Mouse (Mus musculus) embryonic facial prominence, embryonic 11.5 days (tissue): ENCODE results near the gene Ssh1. TPM values are rescaled to one million over a fixed set of nuclear protein-coding genes. Genes with fewer than 3 reads are reported as not detected.

Experiments used
- ATAC-seq: fragments of 200-750 bp; cut with Nextera tagmentation; replicated peaks from 2 replicates; pipeline ENCODE4 v1.8.0; 2017; ENCODE audit warnings: low read depth; ENCODE audit not compliant: insufficient number of reproducible peaks, low FRiP score, low TSS enrichment
- DNase-seq: peaks from one replicate; pipeline ENCODE4 v3.0.0-alpha.2; 2015; ENCODE audit warnings: low spot score
- H3K27ac ChIP-seq: fragments of 300-500 bp; sonication (generic); replicated peaks from 2 replicates; pipeline ENCODE4 v1.5.1; 2014; ENCODE audit warnings: mild to moderate bottlenecking, low read depth, low read length, control low read depth
- H3K27me3 ChIP-seq: fragments of 300-500 bp; sonication (generic); 2 replicates; pipeline ENCODE4 v1.6.1; 2014; ENCODE audit warnings: mild to moderate bottlenecking, low read length, moderate library complexity, mixed read lengths; ENCODE audit not compliant: control insufficient read depth, insufficient read depth
- H3K36me3 ChIP-seq: fragments of 300-500 bp; sonication (generic); replicated peaks from 2 replicates; pipeline ENCODE4 v1.6.1; 2014; ENCODE audit warnings: low read depth, mild to moderate bottlenecking, low read length, moderate library complexity, mixed read lengths; ENCODE audit not compliant: control insufficient read depth, insufficient read depth
- H3K4me1 ChIP-seq: fragments of 300-500 bp; sonication (generic); 2 replicates; pipeline ENCODE4 v1.6.1; 2014; ENCODE audit warnings: low read length, mixed read lengths; ENCODE audit not compliant: control insufficient read depth, insufficient read depth
- H3K4me2 ChIP-seq: fragments of 300-500 bp; sonication (generic); 2 replicates; pipeline ENCODE4 v1.6.1; 2014; ENCODE audit warnings: low read depth, mild to moderate bottlenecking, control low read depth, low read length, moderate library complexity
- H3K4me3 ChIP-seq: fragments of 300-500 bp; sonication (generic); 2 replicates; pipeline ENCODE4 v1.5.1; 2014; ENCODE audit warnings: low read depth, low read length, control low read depth
- H3K9ac ChIP-seq: fragments of 300-500 bp; sonication (generic); replicated peaks from 2 replicates; pipeline ENCODE4 v1.6.1; 2014; ENCODE audit warnings: mild to moderate bottlenecking, control low read depth, low read length
- H3K9me3 ChIP-seq: fragments of 300-500 bp; sonication (generic); replicated peaks from 2 replicates; pipeline ENCODE4 v1.6.1; 2016; ENCODE audit warnings: mild to moderate bottlenecking, low read length, inconsistent platforms, mixed read lengths; ENCODE audit not compliant: control insufficient read depth
- WGBS: fragments of 180-500 bp; shearing (Covaris S2); extraction: QIAGEN DNeasy Blood & Tissue Kit; methylation state at CpG from one replicate; pipeline ENCODE4 v1.1.7; 2014; 5-methylcytosine and 5-hydroxymethylcytosine counted together
- polyA plus RNA-seq: library from polyadenylated mRNA; unstranded; fragments of >200 nt; fragmentation: Nextera tagmentation; extraction: Ambion mirVana; gene quantifications from 2 replicates; pipeline ENCODE4 v1.2.1, GENCODE M21; 2014

Ssh1 gene
- polyA plus RNA-seq, 1 experiment from 2014 or later = 26.0 TPM

GRCm38 (mm10) chr5:113981843-113982242 is 11.9 kb downstream of the Ssh1 start:
- ATAC-seq = no peak
- Histone ChIP-seq H3K27me3 (no peaks in the 10 kb centered on the region), H3K4me2 (no peak overlapping the region), H3K27ac (no peak overlapping the region), H3K36me3 (no peaks in the 10 kb centered on the region; the same call in 1 of the 2 replicates), H3K4me3 (no peak overlapping the region), H3K4me1 (peaks cover 5% of the 10 kb centered on the region), H3K9me3 (no peaks in the 10 kb centered on the region), H3K9ac (no peak overlapping the region)
- no peak for DNase-seq
- 83% methylated on average over 8 of the region's 8 CpGs for WGBS

- H3K27me3 ChIP-seq = no peaks in the 10 kb centered on the region
- DNase-seq (no peak), ATAC-seq (no peak)
- H3K9me3 ChIP-seq = no peaks in the 10 kb centered on the region
- H3K36me3 ChIP-seq = no peaks in the 10 kb centered on the region; the same call in 1 of the 2 replicates
- 82% methylated on average over 6 of the region's 6 CpGs for WGBS
- no peak overlapping the region for H3K4me3 ChIP-seq
- H3K9ac ChIP-seq = no peak overlapping the region
- H3K27ac ChIP-seq = no peak overlapping the region
- H3K4me2 ChIP-seq = no peak overlapping the region
- H3K4me1 ChIP-seq = peaks cover under 1% of the 10 kb centered on the region; the same call in 1 of the 2 replicates
These were observed 12.5 kb downstream of the Ssh1 start for GRCm38 (mm10) chr5:113981171-113981570.

GRCm38 (mm10) chr5:113980511-113980910 is 13.2 kb downstream of the Ssh1 start:
- no peaks in the 10 kb centered on the region; the same call in 1 of the 2 replicates for H3K4me1 ChIP-seq
- no peak for ATAC-seq
- H3K36me3 ChIP-seq = no peaks in the 10 kb centered on the region; the same call in 1 of the 2 replicates
- no peak overlapping the region; the same call in 1 of the 2 replicates for H3K27ac ChIP-seq
- H3K4me3 ChIP-seq = no peak overlapping the region
- 76% methylated on average over 1 of the region's 1 CpGs for whole genome bisulfite sequencing
- no peak overlapping the region for H3K4me2 ChIP-seq
- no peak overlapping the region for H3K9ac ChIP-seq
- no peaks in the 10 kb centered on the region for H3K27me3 ChIP-seq
- DNase-seq = no peak
- H3K9me3 ChIP-seq = no peaks in the 10 kb centered on the region

- H3K4me2 ChIP-seq = no peak overlapping the region
- WGBS = 55% methylated on average over 8 of the region's 8 CpGs
- H3K9me3 ChIP-seq = no peaks in the 10 kb centered on the region
- no peak overlapping the region for H3K9ac ChIP-seq
- no peak overlapping the region for H3K27ac ChIP-seq
- ATAC-seq (no peak), DNase-seq (no peak)
- peaks cover 4% of the 10 kb centered on the region for H3K4me1 ChIP-seq
- no peak overlapping the region for H3K4me3 ChIP-seq
- no peaks in the 10 kb centered on the region for H3K36me3 ChIP-seq
- no peaks in the 10 kb centered on the region for H3K27me3 ChIP-seq
These were observed 16.4 kb downstream of the Ssh1 start for GRCm38 (mm10) chr5:113977309-113977708.

GRCm38 (mm10) chr5:113976597-113976996 is 17.1 kb downstream of the Ssh1 start:
- H3K9ac ChIP-seq = no peak overlapping the region
- H3K27ac ChIP-seq = no peak overlapping the region
- no peak for DNase-seq
- no peaks in the 10 kb centered on the region for H3K27me3 ChIP-seq
- H3K4me1 ChIP-seq = peaks cover 4% of the 10 kb centered on the region
- H3K36me3 ChIP-seq = no peaks in the 10 kb centered on the region
- H3K9me3 ChIP-seq = no peaks in the 10 kb centered on the region
- no peak overlapping the region for H3K4me2 ChIP-seq
- H3K4me3 ChIP-seq = no peak overlapping the region
- ATAC-seq = no peak
- WGBS = 88% methylated on average over 8 of the region's 8 CpGs

- ATAC-seq (no peak), DNase-seq (no peak)
- Histone ChIP-seq H3K4me2 (no peak overlapping the region), H3K27ac (no peak overlapping the region), H3K36me3 (no peaks in the 10 kb centered on the region), H3K4me1 (peaks cover 4% of the 10 kb centered on the region), H3K9me3 (no peaks in the 10 kb centered on the region), H3K27me3 (no peaks in the 10 kb centered on the region), H3K4me3 (no peak overlapping the region), H3K9ac (no peak overlapping the region)
- 64% methylated on average over 9 of the region's 9 CpGs for WGBS
These were observed 18.0 kb downstream of the Ssh1 start for GRCm38 (mm10) chr5:113975538-113976215.

GRCm38 (mm10) chr5:113974576-113974975 is 19.1 kb downstream of the Ssh1 start:
- Histone ChIP-seq H3K9ac (no peak overlapping the region), H3K9me3 (no peaks in the 10 kb centered on the region), H3K27me3 (no peaks in the 10 kb centered on the region), H3K27ac (0 out of 2 replicates have a peak overlapping the region, but pooled peaks have one; percentile 16), H3K4me1 (peaks cover 4% of the 10 kb centered on the region), H3K4me2 (0 out of 2 replicates have a peak overlapping the region, but pooled peaks have one; percentile 11), H3K4me3 (no peak overlapping the region), H3K36me3 (no peaks in the 10 kb centered on the region)
- ATAC-seq (no peak), DNase-seq (no peak)
- WGBS = 48% methylated on average over 15 of the region's 15 CpGs

- ATAC-seq (no peak), DNase-seq (no peak)
- H3K9me3 ChIP-seq = no peaks in the 10 kb centered on the region
- H3K4me1 ChIP-seq = peaks cover 4% of the 10 kb centered on the region
- H3K27me3 ChIP-seq = no peaks in the 10 kb centered on the region
- H3K4me2 ChIP-seq = no peak overlapping the region
- H3K4me3 ChIP-seq = no peak overlapping the region
- H3K27ac ChIP-seq = no peak overlapping the region
- no peak overlapping the region for H3K9ac ChIP-seq
- WGBS = 84% methylated on average over 8 of the region's 8 CpGs
- H3K36me3 ChIP-seq = no peaks in the 10 kb centered on the region
These were observed 19.9 kb downstream of the Ssh1 start for GRCm38 (mm10) chr5:113973790-113974189.
